Mouse (Mus musculus) MEL-GATA-1-ER (cell line): Measurements from ENCODE around the gene Olfr727.

Experiments
- DNase-seq: peaks from one replicate; pipeline ENCODE4 v3.0.0-alpha.2; 2012; ENCODE audit warnings: low read depth; ENCODE audit errors: extremely low read depth

The Olfr727 gene

GRCm38 (mm10) chr14:50122886-50123285 lies at the start of gene Olfr727:
Gene Olfr727 (plus strand): TSS chr14:50123186.
- no peak for DNase-seq

- no peak for DNase-seq
These were observed 32.1 kb upstream of the Olfr727 start, which contains the start of gene Olfr726 for GRCm38 (mm10) chr14:50090853-50091252. Gene Olfr726 (minus strand): TSS chr14:50090953.

- DNase-seq = no peak
These were observed 19.6 kb downstream of the Olfr727 start, which contains the start of gene Olfr728 for GRCm38 (mm10) chr14:50142580-50142979. Gene Olfr728 (minus strand): TSS chr14:50142680.

- DNase-seq = no peak
These were observed 29.8 kb downstream of the Olfr727 start, which contains the start of gene Olfr729 for GRCm38 (mm10) chr14:50152810-50153209. Gene Olfr729 (minus strand): TSS chr14:50152910.
